Comparison of ENCODE assay signal across 8 mouse cellular contexts in genomic region chr10:9901071-9901696, GRCm38 (mm10). TPM values are rescaled to one million over a fixed set of nuclear protein-coding genes. Genes with fewer than 3 reads are reported as not detected.
DNase-seq lines count a peak whose midpoint lies in the region; ATAC-seq and TF ChIP-seq lines count a peak whose summit lies in the region.

TSS of gene Stxbp5 (minus strand) at chr10:9901079.

- WGBS in kidney, embryonic 14.5 days, result under 1% methylated on average over 50 of the region's 52 CpGs
- WGBS in limb, embryonic 14.5 days, result under 1% methylated on average over 42 of the region's 52 CpGs
- WGBS in midbrain, embryonic 16.5 days, result under 1% methylated on average over 47 of the region's 52 CpGs

- TF ChIP-seq POLR2A in embryonic fibroblast, embryonic 13.5 days (IDR thresholded peaks at IDR 0.05; ENCODE audit: low read depth, low read length), result peak; percentile 84
- TF ChIP-seq POLR2A in limb, embryonic 14.5 days (IDR thresholded peaks at IDR 0.05; ENCODE audit: borderline replicate concordance, extremely low read depth, insufficient read depth, insufficient read length), result 0 out of 2 replicates have a peak, but pooled peaks have one; percentile 68

- H3K27ac ChIP-seq in embryonic fibroblast, embryonic 13.5 days (ENCODE audit: insufficient read depth, low read length), result peak within 1 kb of the TSS; percentile 85
- H3K27ac ChIP-seq in kidney, embryonic 14.5 days (ENCODE audit: low read depth, low read length), result peak within 1 kb of the TSS; percentile 63; the same call in 1 of the 2 replicates
- H3K27ac ChIP-seq in limb, embryonic 14.5 days (replicated peaks; ENCODE audit: low read depth, low read length), result peak within 1 kb of the TSS; percentile 92
- H3K27ac ChIP-seq in midbrain, embryonic 16.5 days (ENCODE audit: low read length), result peak within 1 kb of the TSS; percentile 99

- H3K4me2 ChIP-seq in kidney, embryonic 14.5 days (replicated peaks; ENCODE audit: low read depth, low read length), result peak within 1 kb of the TSS; percentile 77
- H3K4me2 ChIP-seq in limb, embryonic 14.5 days (replicated peaks; ENCODE audit: low read depth, low read length, severe bottlenecking), result peak within 1 kb of the TSS; percentile 97
- peak within 1 kb of the TSS; percentile 92 for H3K4me2 ChIP-seq in midbrain, embryonic 16.5 days (ENCODE audit: low read length)

- peak within 1 kb of the TSS; percentile 88 for H3K9ac ChIP-seq in kidney, embryonic 14.5 days (ENCODE audit: low read depth, low read length)
- peak within 1 kb of the TSS; percentile 93 for H3K9ac ChIP-seq in limb, embryonic 14.5 days (ENCODE audit: low read depth, low read length, severe bottlenecking)
- peak within 1 kb of the TSS; percentile 98 for H3K9ac ChIP-seq in midbrain, embryonic 16.5 days (ENCODE audit: low read depth, low read length)

- no peaks in the 10 kb centered on the region for H3K9me3 ChIP-seq in kidney, embryonic 14.5 days (ENCODE audit: control insufficient read depth, low read length)
- no peaks in the 10 kb centered on the region for H3K9me3 ChIP-seq in limb, embryonic 14.5 days (ENCODE audit: control insufficient read depth, low read length)
- H3K9me3 ChIP-seq in midbrain, embryonic 16.5 days (replicated peaks; ENCODE audit: control insufficient read depth, low read length, poor library complexity, severe bottlenecking), result no peaks in the 10 kb centered on the region

- ATAC-seq in kidney, embryonic 14.5 days (ENCODE audit: low FRiP score, low TSS enrichment), result peak; percentile 82
- peak; percentile 81 for ATAC-seq in limb, embryonic 14.5 days (ENCODE audit: low FRiP score, low read depth)
- peak; percentile 78 for ATAC-seq in midbrain, embryonic 16.5 days

- peak within 1 kb of the TSS; percentile 67 for H3K4me3 ChIP-seq in embryonic fibroblast, embryonic 13.5 days (ENCODE audit: insufficient read depth, low read length)
- H3K4me3 ChIP-seq in kidney, embryonic 14.5 days (ENCODE audit: low read length), result peak within 1 kb of the TSS; percentile 53
- H3K4me3 ChIP-seq in limb, embryonic 14.5 days (replicated peaks; ENCODE audit: low read length), result peak within 1 kb of the TSS; percentile 88
- H3K4me3 ChIP-seq in midbrain, embryonic 16.5 days (ENCODE audit: low read depth, low read length), result peak within 1 kb of the TSS; percentile 75

- H3K36me3 ChIP-seq in kidney, embryonic 14.5 days (ENCODE audit: control insufficient read depth, insufficient read depth, low read length), result no peaks in the 10 kb centered on the region
- H3K36me3 ChIP-seq in limb, embryonic 14.5 days (ENCODE audit: control insufficient read depth, insufficient read depth, low read length), result no peaks in the 10 kb centered on the region
- no peaks in the 10 kb centered on the region for H3K36me3 ChIP-seq in midbrain, embryonic 16.5 days (ENCODE audit: control insufficient read depth, insufficient read depth, low read length)

- no peak for TF ChIP-seq CTCF in embryonic fibroblast, embryonic 13.5 days (IDR thresholded peaks at IDR 0.05; ENCODE audit: borderline replicate concordance, insufficient read depth, low read length)

- H3K27me3 ChIP-seq in kidney, embryonic 14.5 days (ENCODE audit: control insufficient read depth, insufficient read depth, low read length), result no peaks in the 10 kb centered on the region
- H3K27me3 ChIP-seq in limb, embryonic 14.5 days (ENCODE audit: control insufficient read depth, insufficient read depth, low read length), result no peaks in the 10 kb centered on the region
- H3K27me3 ChIP-seq in midbrain, embryonic 16.5 days (ENCODE audit: control insufficient read depth, insufficient read depth, low read depth, low read length), result no peaks in the 10 kb centered on the region

- peak; percentile 87 for DNase-seq in CD4-positive helper T cell, adult 2 months (ENCODE audit: low read depth, low spot score)
- peak; percentile 91 for DNase-seq in brain, adult 2 months (ENCODE audit: low read depth, low spot score)
- DNase-seq in heart, adult 9 months (ENCODE audit: low spot score in 2 of 2), result peak; percentile 84 to 85
- peak; percentile 74 for DNase-seq in limb, embryonic 14.5 days (ENCODE audit: low spot score)
- DNase-seq in spleen, postnatal 10 days (ENCODE audit: low spot score in 2 of 2), result peak; percentile 79 to 82

- no peaks in the 10 kb centered on the region for H3K4me1 ChIP-seq in embryonic fibroblast, embryonic 13.5 days (ENCODE audit: control insufficient read depth, insufficient read depth, low read length)
- peaks cover 9% of the 10 kb centered on the region; the same call in 1 of the 2 replicates for H3K4me1 ChIP-seq in kidney, embryonic 14.5 days (ENCODE audit: control insufficient read depth, insufficient read depth, low read length)
- H3K4me1 ChIP-seq in limb, embryonic 14.5 days (ENCODE audit: control insufficient read depth, insufficient read depth, low read length), result peaks cover 10% of the 10 kb centered on the region
- H3K4me1 ChIP-seq in midbrain, embryonic 16.5 days (ENCODE audit: control insufficient read depth, insufficient read depth, low read length), result peaks cover 18% of the 10 kb centered on the region

RNA-seq across cellular contexts. Expression of gene Stxbp5, which starts in this region (rescaled TPM):
- polyA plus RNA-seq in embryonic fibroblast, embryonic 13.5 days (2011; ENCODE audit: insufficient read length, low read depth, missing spikeins), result 22.9 and 24.6 TPM in 2 replicates
- 4.1 and 6.9 TPM in 2 replicates for polyA plus RNA-seq in kidney, embryonic 14.5 days (2014; fragmentation: Nextera tagmentation; extraction: Ambion mirVana)
- 22.4 and 23.7 TPM in 2 replicates for polyA plus RNA-seq in limb, embryonic 14.5 days (2012; rRNA removed)
- 7.2 and 8.2 TPM in 2 replicates for polyA plus RNA-seq in limb, embryonic 14.5 days (2014; fragmentation: Nextera tagmentation; extraction: Ambion mirVana)
- 8.8 and 9.8 TPM in 2 replicates for polyA plus RNA-seq in midbrain, embryonic 16.5 days (2015; fragmentation: Nextera tagmentation; extraction: Ambion mirVana)

Comparison
In these comparisons a context has a peak if more than half of its experiments do, and no peak if none do; other contexts are left out.
1. Peak in every context shown above with its lines: DNase-seq, ATAC-seq, H3K4me3 ChIP-seq and H3K27ac ChIP-seq.